Mouse (Mus musculus) kidney, postnatal 0 days (tissue): ENCODE data around the gene Actr3b. TPM values are rescaled to one million over a fixed set of nuclear protein-coding genes. Genes with fewer than 3 reads are reported as not detected.

Source experiments
- ATAC-seq: fragments of 200-750 bp; cut with Nextera tagmentation; replicated peaks from 2 replicates; pipeline ENCODE4 v1.8.0; 2017; ENCODE audit warnings: low read depth, moderate number of reproducible peaks, moderate TSS enrichment, moderate library complexity; ENCODE audit not compliant: low FRiP score
- DNase-seq: peaks from one replicate; pipeline ENCODE4 v3.0.0-alpha.2; 2016; ENCODE audit warnings: low spot score
- H3K27ac ChIP-seq: fragments of 300-500 bp; sonication (generic); 2 replicates; pipeline ENCODE4 v1.5.1; 2014; ENCODE audit warnings: mild to moderate bottlenecking
- H3K27me3 ChIP-seq: fragments of 300-500 bp; sonication (generic); 2 replicates; pipeline ENCODE4 v1.6.1; 2014; ENCODE audit warnings: low read length, mixed read lengths; ENCODE audit not compliant: insufficient read depth
- H3K36me3 ChIP-seq: fragments of 300-500 bp; sonication (generic); 2 replicates; pipeline ENCODE4 v1.6.1; 2014; ENCODE audit warnings: low read length, mixed read lengths; ENCODE audit not compliant: insufficient read depth
- H3K4me1 ChIP-seq: fragments of 300-500 bp; sonication (generic); replicated peaks from 2 replicates; pipeline ENCODE4 v1.6.1; 2014; ENCODE audit warnings: antibody characterized with exemption, low read length, mixed read lengths; ENCODE audit not compliant: insufficient read depth
- H3K4me2 ChIP-seq: fragments of 300-500 bp; sonication (generic); 2 replicates; pipeline ENCODE4 v1.6.1; 2014; ENCODE audit warnings: mild to moderate bottlenecking, low read length, moderate library complexity, mixed read lengths
- H3K4me3 ChIP-seq: fragments of 300-500 bp; sonication (generic); replicated peaks from 2 replicates; pipeline ENCODE4 v1.5.1; 2014; ENCODE audit warnings: low read depth, low read length
- H3K9ac ChIP-seq: fragments of 300-500 bp; sonication (generic); 2 replicates; pipeline ENCODE4 v1.6.1; 2014; ENCODE audit warnings: low read depth, low read length
- H3K9me3 ChIP-seq: fragments of 300-500 bp; sonication (generic); replicated peaks from 2 replicates; pipeline ENCODE4 v1.6.1; 2016; ENCODE audit warnings: low read length, inconsistent platforms, mixed read lengths
- CTCF ChIP-seq: IDR thresholded peaks from 2 replicates; pipeline ENCODE4 v1.5.1; 2016; ENCODE audit warnings: antibody characterized with exemption, low read depth, mild to moderate bottlenecking, moderate library complexity
- WGBS: fragments of 180-500 bp; shearing (Covaris S2); extraction: QIAGEN DNeasy Blood & Tissue Kit; methylation state at CpG from one replicate; pipeline ENCODE4 v1.1.7; 2014; 5-methylcytosine and 5-hydroxymethylcytosine counted together
- polyA plus RNA-seq: library from polyadenylated mRNA; unstranded; fragments of >200 nt; fragmentation: Nextera tagmentation; extraction: Ambion mirVana; gene quantifications from 2 replicates; pipeline ENCODE4 v1.2.1, GENCODE M21; 2015

The Actr3b gene
- polyA plus RNA-seq, 1 experiment from 2014 or later, result 5.8 TPM

- TF ChIP-seq CTCF, result peak; percentile 87
- no peak overlapping the region for H3K4me2 ChIP-seq
- WGBS, result 34% methylated on average over 4 of the region's 4 CpGs
- ATAC-seq, result no peak
- no peaks in the 10 kb centered on the region for H3K27me3 ChIP-seq
- H3K9me3 ChIP-seq, result no peaks in the 10 kb centered on the region
- no peak overlapping the region for H3K4me3 ChIP-seq
- no peak overlapping the region for H3K9ac ChIP-seq
- peak; percentile 68 for DNase-seq
- no peak overlapping the region for H3K27ac ChIP-seq
- no peaks in the 10 kb centered on the region for H3K4me1 ChIP-seq
- H3K36me3 ChIP-seq, result no peaks in the 10 kb centered on the region
These were observed 79.6 kb downstream of the Actr3b start for GRCm38 (mm10) chr5:25839400-25839799.

DNA sequence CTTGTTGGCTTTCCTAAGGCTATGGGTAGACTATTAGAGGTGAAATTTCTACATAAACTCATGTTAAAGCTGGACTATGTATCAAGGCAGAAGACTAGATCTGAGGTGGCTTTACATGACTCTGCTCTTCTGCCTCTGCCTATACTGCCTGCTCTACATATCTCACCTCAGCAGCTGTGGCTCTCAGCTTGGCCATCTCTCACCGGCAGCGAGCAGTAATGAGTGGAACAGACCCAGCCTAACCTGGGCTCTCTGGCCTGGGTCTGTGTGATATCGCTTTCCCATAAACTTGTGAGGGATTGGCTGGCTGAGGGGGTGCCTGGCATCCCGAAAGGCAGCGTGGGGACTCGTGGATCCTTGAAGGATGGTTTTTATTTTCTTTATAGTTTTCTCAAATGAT is 86.8 kb downstream of the Actr3b start:
- Histone ChIP-seq H3K36me3 (no peaks in the 10 kb centered on the region), H3K27me3 (no peaks in the 10 kb centered on the region), H3K27ac (no peak overlapping the region), H3K4me2 (no peak overlapping the region), H3K4me3 (no peak overlapping the region), H3K4me1 (no peaks in the 10 kb centered on the region), H3K9ac (no peak overlapping the region), H3K9me3 (no peaks in the 10 kb centered on the region)
- ATAC-seq, result no peak
- TF ChIP-seq CTCF, result no peak
- 85% methylated on average over 6 of the region's 6 CpGs for WGBS
- DNase-seq, result no peak

- TF ChIP-seq CTCF, result no peak
- Histone ChIP-seq H3K4me2 (no peak overlapping the region), H3K4me1 (no peaks in the 10 kb centered on the region), H3K36me3 (no peaks in the 10 kb centered on the region), H3K27me3 (no peaks in the 10 kb centered on the region), H3K9ac (no peak overlapping the region), H3K9me3 (no peaks in the 10 kb centered on the region), H3K27ac (no peak overlapping the region), H3K4me3 (no peak overlapping the region)
- 89% methylated on average over 7 of the region's 7 CpGs for WGBS
- ATAC-seq (no peak), DNase-seq (no peak)
These were observed 87.4 kb downstream of the Actr3b start for GRCm38 (mm10) chr5:25847154-25847553.

- Histone ChIP-seq H3K4me2 (no peak overlapping the region), H3K4me1 (no peaks in the 10 kb centered on the region), H3K9ac (no peak overlapping the region), H3K4me3 (no peak overlapping the region), H3K27ac (no peak overlapping the region), H3K9me3 (no peaks in the 10 kb centered on the region), H3K27me3 (no peaks in the 10 kb centered on the region), H3K36me3 (no peaks in the 10 kb centered on the region)
- 50% methylated on average over 9 of the region's 9 CpGs for WGBS
- DNase-seq, result peak; percentile 54
- ATAC-seq, result peak; percentile 5; the same call in 1 of the 2 replicates
- TF ChIP-seq CTCF, result peak; percentile 64
These were observed 88.3 kb downstream of the Actr3b start for GRCm38 (mm10) chr5:25848058-25848457.

- Histone ChIP-seq H3K27me3 (no peaks in the 10 kb centered on the region), H3K9me3 (no peaks in the 10 kb centered on the region), H3K4me1 (no peaks in the 10 kb centered on the region), H3K36me3 (no peaks in the 10 kb centered on the region), H3K9ac (no peak overlapping the region), H3K4me2 (no peak overlapping the region), H3K27ac (no peak overlapping the region), H3K4me3 (no peak overlapping the region)
- TF ChIP-seq CTCF, result no peak
- DNase-seq, result no peak
- ATAC-seq, result no peak
- WGBS, result 75% methylated on average over 3 of the region's 3 CpGs
These were observed 106.4 kb downstream of the Actr3b start for GRCm38 (mm10) chr5:25866201-25866600.

DNA sequence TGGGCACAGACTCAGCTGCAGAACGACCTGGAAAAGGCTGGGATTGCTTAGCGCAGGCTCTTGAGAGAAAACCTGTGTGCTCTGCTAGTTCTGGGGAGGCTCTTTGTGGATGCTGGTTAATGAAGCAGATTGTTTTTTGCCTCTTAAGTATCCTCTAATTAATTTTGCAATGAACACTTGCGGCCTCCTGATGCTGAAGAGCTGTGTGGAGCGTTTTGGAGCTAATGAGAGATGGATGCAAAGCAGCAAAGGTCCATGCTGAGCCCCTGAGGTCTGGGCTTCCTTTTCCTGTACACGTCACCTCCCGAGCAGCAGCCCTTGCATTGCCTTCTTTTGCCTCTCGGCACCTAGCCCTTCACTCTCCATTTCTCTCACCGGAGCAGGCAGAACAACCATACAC is 110.1 kb downstream of the Actr3b start:
- no peaks in the 10 kb centered on the region for H3K27me3 ChIP-seq
- WGBS, result 39% methylated on average over 8 of the region's 8 CpGs
- peak; percentile 32 for DNase-seq
- H3K4me1 ChIP-seq, result no peaks in the 10 kb centered on the region
- ATAC-seq, result no peak
- H3K36me3 ChIP-seq, result no peaks in the 10 kb centered on the region
- no peak overlapping the region for H3K4me3 ChIP-seq
- TF ChIP-seq CTCF, result no peak
- no peak overlapping the region for H3K4me2 ChIP-seq
- H3K9ac ChIP-seq, result no peak overlapping the region
- no peaks in the 10 kb centered on the region for H3K9me3 ChIP-seq
- no peak overlapping the region for H3K27ac ChIP-seq

GRCm38 (mm10) chr5:25870632-25871031 is 110.8 kb downstream of the Actr3b start:
- Histone ChIP-seq H3K9ac (no peak overlapping the region), H3K27me3 (no peaks in the 10 kb centered on the region), H3K4me3 (no peak overlapping the region), H3K9me3 (no peaks in the 10 kb centered on the region), H3K4me1 (no peaks in the 10 kb centered on the region), H3K27ac (no peak overlapping the region), H3K4me2 (no peak overlapping the region), H3K36me3 (no peaks in the 10 kb centered on the region)
- ATAC-seq (no peak), DNase-seq (no peak)
- peak; percentile 22; the same call in 1 of the 2 replicates for TF ChIP-seq CTCF
- WGBS, result 70% methylated on average over 3 of the region's 3 CpGs
